Mouse (Mus musculus) erythroblast, adult 5-6 weeks (primary cell): ENCODE data around the gene Sept7. TPM values are rescaled to one million over a fixed set of nuclear protein-coding genes. Genes with fewer than 3 reads are reported as not detected.
"Not testable (repeated sequence)": the region's sequence is repeated elsewhere in the genome, so short reads cannot be mapped to it uniquely, and the experiment has no call there.

Experiments
- ATAC-seq: replicated peaks from 2 replicates; pipeline ENCODE4 v1.8.0; 2016; ENCODE audit warnings: moderate number of reproducible peaks, mild to moderate bottlenecking, moderate TSS enrichment, inconsistent platforms; ENCODE audit not compliant: poor library complexity, low FRiP score, severe bottlenecking
- total RNA-seq, 2 experiments: library from RNA; stranded (forward) in 1 of 2; stranded (reverse) in 1 of 2; fragments of 150-400 nt in 1 of 2; fragments of 200-764, 138-1000 nt in 1 of 2; gene quantifications; 2 replicates each; pipeline versions ENCODE4 v1.2.3 to v1.2.4; 2015 to 2017; ENCODE audit warnings: low replicate concordance in 2 of 2

The Sept7 gene
- total RNA-seq, 2 experiments from 2014 or later, result 93.5 to 100 TPM

DNA sequence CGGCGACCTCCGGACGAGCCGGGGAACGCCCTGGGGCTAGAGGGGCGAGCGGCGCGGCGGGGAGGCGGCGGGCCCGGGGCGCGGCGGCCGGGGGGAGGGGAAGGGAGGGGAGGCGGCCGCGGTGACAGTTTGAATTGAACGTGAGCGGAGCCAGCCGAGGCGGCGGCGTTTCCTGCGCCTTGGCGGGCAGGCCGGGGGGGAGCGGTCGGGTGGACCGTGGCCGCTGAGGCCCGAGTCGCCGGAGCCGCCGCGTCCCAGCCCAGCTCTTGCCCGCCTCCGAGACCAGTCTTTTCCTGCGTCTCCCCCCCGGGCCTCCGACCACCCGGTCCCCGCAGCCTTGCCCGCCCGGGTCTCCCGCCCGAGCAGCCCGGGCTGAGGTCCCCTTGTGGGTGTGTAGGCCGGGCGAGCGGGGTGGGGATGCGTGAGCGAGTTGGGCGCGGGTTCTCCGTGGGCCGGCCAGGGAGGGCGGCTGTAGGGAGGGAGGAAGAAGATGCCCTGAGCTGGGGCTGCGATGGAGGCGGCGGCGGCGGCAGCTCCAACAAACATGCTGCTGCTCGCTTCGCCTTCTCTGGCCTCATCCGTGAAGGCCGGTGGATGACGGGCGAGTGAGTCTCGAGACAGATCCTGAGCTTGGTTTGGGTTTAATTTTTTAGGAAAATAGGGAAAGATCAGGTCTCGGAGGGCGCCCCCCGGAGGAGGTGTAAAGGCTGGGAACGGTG, 679 bp downstream of the Sept7 start:
- ATAC-seq, result peak; percentile 64

GRCm38 (mm10) chr9:25253478-25253824, 1.2 kb downstream of the Sept7 start:
- ATAC-seq, result no peak

GRCm38 (mm10) chr9:25260411-25260810, 8.2 kb downstream of the Sept7 start:
- ATAC-seq, result no peak

DNA sequence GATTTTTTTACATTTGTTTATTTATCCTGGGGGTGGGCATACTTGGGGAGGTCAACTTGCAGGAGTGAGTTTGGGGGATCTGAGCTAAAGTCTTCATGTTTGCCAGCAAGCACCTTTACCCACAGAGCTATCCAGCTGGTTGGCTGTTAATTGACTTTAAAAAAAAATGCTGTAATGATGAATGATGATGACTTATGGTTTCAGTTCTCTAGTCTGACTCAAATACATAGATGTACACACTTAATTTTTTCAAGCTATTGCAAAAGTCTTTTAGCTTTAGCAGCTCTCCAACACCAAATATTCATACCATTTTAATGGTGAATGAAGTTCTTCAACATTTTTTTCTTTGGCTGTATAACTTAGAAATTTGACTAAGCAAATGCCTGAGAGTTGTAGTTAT, 8.7 kb downstream of the Sept7 start:
- no peak for ATAC-seq

DNA sequence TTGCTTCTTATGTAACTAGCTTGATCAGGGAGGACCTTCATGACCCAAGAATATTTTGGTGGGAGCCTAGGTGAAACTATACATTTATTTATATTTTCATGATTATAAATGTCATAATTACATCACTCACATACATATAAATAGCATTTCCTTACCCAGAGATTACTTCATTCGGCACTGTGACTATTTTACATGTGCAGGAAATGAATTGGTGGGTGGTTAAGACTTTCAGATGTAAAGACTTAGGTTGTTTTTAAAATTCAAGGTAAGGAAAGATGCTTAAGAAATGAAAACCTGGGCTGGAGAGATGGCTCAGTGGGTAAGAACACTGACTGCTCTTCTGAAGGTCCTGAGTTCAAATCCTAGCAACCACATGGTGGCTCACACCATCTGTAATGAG, 9.8 kb downstream of the Sept7 start:
- ATAC-seq, result no peak

- ATAC-seq, result no peak
Observed at GRCm38 (mm10) chr9:25265795-25266194, 13.6 kb downstream of the Sept7 start.

DNA sequence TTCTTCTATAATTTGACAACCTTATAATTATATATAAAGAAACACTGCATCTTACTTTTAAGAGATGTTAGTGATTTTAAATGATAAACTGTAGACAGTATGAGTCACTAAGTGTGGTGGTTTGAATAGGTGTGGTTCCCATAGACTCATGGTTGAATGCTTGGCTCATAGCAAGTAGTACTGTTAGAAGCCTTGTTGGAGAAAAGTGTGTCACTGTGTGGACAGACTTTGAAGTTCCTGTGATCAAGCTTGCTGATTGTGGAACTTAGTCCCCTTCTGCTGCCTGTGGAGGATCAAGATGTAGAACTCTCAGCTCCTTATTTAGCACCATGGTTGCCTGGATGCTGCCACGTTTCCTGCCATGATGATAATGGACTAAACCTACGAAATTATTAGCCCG, 14.9 kb downstream of the Sept7 start:
- ATAC-seq, result no peak

DNA sequence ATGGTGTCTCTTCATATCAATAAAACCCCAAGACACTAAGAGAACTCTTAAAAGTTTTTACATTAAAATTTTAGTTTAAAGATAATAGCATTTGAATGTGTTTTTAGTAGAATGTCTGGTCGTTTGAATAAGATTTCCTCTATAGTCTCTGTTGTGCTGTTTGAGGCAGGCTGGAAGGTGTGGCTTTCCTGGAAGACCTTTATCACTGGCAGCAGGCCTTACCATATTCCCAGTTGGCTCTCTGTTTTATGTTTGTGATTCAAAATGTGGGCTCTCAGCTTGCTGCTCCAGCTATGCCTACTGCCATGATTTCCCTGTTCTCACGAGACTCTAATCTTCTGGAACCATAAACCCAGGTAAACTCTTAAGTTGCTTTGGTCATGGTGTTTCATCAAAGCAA, 15.3 kb downstream of the Sept7 start:
- no peak for ATAC-seq

DNA sequence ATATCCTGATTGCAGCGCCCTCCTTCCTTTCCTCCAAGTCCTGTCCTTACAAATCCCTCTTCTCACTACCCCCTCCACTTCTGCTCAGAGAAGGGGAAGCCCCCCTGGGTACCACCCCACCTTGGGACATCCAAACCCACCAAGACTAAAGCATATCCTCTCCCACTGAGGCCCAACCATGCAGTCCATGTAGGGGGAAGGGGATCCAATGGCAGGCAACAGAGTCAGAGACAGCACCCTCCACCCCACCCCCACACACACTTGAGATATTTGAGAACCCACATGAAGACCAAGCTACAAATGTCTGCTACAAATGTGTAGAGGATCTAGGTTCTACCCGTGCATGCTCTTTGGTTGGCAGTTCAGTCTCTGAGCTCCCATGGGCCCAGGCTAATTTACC, 19.7 kb downstream of the Sept7 start:
- ATAC-seq, result no peak

- ATAC-seq, result no peak
Observed at GRCm38 (mm10) chr9:25289796-25290195, 37.6 kb downstream of the Sept7 start.

DNA sequence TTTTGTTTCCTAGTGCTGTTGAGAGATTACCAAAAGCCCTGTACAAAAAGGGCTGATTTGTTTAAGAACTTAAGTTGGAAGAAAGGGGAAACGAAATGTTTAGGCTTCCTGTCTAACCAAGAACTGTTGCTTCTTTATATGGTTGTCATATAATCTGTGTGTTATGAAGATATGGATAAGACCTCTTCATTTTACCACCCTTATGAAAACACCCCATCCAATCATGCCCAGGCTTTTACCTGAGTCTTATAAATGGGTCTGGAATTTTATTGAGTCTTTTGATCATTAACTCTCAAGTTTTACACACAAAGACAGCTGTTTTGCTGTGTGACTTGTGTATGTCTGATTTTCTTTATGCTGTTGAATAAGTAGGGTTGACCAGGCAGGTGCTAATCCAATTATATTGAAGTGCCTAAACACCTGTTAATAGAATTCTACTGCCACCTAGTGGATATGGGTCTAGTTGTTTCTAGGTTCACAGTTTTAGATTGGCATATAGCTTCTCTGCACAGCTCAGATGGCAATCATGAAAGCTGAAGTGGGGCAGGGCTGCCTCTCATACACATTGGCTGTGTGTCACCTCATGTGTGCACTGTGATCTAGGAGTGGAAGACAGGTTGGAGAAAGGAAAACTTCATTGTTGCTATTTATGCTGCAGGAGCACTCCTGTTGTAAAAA, 57.4 kb downstream of the Sept7 start:
- ATAC-seq, result peak; percentile 93

DNA sequence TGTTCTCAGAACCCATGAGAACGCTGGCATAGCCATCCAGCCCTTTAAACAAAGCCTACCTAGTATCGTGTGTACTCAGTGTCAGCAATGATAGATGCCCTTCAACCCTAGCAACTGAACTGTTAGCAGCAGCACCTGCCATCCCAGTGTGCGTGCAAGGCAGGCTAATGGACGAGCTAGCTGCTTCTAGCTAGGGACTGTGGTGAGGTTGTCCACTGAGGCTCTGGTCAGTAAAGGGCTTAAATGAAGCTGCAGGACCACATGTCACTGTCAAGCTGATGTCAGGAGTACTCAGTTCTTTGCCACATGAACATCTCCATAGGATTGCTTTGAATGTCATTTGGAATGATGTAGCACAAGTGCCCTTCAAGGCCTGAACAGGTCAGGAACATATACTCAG, 62.1 kb downstream of the Sept7 start:
- ATAC-seq, result no peak

DNA sequence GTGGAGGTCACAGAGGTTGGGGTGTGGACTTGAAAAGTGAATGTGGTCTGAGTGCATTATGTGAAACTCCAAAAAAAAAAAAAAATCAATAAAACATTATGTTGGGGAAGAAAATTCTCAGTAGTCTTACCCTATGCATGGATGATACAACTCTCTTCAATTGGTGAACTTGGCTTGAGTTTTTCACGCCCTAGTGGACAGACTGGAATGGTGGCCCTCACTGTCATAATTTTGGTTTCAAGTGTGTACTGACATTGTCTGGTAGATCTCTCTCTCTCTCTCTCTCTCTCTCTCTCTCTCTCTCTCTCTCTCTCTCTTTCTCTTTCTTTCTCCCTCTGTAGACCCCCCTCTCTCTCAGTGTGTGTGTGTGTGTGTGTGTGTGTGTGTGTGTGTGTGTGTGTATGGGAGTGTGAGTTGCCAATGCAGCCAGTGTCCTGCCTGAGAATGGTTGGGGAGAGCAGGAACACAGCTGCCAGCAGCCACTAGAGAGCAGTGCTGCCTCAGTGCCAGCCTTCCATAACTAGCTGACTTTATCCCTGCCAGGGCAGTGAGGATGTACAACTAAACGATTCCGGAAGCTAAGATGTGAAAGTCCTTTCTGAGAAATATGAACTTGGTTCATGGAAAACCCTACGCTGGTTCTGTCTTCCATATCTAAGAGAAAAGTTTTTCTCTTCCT, 65.7 kb downstream of the Sept7 start:
- no peak for ATAC-seq

DNA sequence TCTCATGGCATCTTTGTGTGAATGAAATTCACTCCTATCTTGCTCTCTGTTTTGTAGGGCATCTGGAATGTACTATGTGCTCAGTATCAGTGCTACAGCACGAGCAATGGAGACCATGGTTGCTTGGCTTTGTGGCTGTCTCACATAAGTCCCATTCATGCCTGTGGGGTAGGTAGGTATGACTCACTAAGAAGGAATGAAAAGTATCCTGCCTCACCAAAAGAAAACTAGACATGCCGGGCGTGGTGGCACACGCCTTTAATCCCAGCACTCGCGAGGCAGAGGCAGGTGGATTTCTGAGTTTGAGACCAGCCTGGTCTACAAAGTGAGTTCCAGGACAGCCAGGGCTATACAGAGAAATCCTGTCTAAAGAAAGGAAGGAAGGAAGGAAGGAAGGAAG, 67.4 kb downstream of the Sept7 start:
- not testable (repeated sequence) for ATAC-seq

DNA sequence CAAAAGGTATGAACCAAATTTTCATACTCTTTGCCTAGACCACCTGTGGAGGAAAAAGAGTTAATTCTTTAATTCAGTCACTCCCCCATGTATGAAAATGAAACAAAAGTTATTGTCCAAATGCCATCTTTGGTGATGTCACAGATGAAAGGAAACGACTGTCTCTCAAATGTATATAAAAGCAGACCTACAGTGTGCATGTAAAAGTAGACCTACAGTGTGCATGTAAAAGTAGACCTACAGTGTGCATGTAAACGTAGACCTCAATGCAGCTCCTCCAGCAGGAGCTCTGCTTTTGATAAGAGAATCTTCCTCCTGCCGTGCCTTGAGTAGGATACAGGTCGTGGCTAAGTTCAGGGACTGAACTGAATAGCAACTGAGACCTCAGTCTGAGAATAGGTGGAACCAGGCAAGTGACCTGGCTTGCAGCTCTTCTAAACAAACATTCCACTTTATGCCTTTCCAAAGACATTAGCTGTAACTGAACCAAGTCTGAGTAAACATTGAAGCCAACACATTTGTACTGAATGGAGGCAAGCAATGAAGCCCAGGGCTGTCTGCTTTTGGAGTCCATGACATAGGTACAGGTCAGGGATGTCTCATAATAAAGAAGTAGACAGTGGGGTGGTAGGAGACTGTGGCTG, 75.6 kb downstream of the Sept7 start:
- no peak for ATAC-seq

- ATAC-seq, result no peak
Observed at GRCm38 (mm10) chr9:25328946-25329723, 76.9 kb downstream of the Sept7 start.

DNA sequence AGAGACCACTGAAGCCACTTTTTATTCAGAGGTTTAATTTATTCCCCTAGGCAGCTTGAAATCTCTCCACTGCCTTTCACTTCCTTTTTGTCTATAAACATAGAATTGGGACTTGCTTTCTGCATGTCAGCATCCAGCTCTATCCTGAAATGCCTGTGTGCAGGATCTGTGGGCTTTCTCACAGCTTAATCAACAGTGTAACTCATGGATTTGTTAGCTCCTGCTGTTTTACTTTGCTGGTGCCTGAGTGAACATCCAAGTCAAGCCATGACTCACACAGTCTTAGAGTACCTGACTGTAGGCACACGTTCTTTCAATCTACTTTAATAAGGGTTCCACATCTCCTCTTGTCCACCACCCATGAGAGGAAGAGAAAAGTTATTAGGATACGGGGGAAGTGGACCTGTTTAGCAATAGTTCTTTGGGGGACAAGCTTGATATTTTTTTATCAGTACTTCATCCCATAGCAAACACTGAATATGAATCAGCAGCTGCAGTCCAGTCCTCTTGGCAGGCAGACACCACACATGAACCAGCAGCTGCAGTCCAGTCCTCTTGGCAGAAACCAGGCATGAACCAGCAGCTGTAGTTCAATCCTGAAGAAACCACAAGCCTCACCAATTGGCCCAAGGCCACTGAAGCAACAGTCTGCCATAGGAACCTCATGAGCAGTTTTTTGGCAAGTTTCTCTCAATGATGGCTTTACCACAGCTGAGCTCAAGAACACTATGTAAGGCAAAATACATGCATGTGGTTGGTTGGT, 85.4 kb downstream of the Sept7 start:
- no peak for ATAC-seq

DNA sequence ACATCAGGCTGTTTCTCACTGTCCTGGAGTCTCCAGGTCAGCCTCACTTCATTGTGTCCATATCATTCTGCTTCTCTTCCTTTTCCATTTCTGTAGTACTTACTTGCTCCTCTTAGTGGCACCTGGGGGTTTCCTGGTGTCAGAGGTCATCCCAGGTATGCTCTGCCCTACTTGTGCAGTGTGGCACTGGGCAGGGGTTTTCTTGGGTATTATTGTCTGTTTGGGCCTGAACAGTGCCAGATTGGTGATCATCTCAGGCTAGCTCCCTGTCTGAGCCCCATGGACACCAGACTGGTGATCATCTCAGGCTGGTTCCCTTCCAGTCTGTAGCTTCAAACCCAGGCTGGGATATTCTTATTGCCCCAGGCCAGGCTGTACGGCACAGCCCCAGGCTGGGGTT, 88.2 kb downstream of the Sept7 start:
- ATAC-seq, result no peak

DNA sequence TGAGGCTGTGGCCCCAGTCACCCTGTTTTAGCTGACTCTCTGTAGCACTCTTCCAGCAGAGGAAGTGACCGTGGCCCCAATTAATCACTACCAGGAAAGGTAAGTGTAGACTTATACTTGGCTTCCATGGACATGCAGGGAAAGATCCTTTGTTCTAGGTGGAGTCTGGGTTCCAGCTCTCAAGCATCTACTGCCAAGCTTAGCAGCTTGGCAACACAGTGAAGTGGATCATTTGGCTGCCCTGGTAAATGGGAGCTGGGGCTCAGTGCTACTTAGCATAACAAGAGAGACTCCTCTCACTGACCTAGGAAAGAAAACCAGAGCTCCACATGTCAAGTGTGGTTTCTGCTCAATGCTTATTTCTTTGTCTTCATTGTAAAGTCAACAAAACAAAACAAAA, 101.5 kb downstream of the Sept7 start:
- no peak for ATAC-seq
